Mouse (Mus musculus): ENCODE results near the gene Gm16181.

GRCm38 (mm10) chr17:35224641-35225040 is 4.0 kb downstream of the Gm16181 start:
- TF ChIP-seq POLR2A (IDR thresholded peaks at IDR 0.05; ENCODE audit: control insufficient read depth, low read depth, low read length) (no peak), CTCF (IDR thresholded peaks at IDR 0.05; ENCODE audit: control insufficient read depth, insufficient read depth, insufficient replicate concordance, low read depth, low read length) (no peak)

Data from testis, adult 2 months (tissue).